9 mouse cellular contexts compared by ENCODE assay signal in the genomic region with DNA sequence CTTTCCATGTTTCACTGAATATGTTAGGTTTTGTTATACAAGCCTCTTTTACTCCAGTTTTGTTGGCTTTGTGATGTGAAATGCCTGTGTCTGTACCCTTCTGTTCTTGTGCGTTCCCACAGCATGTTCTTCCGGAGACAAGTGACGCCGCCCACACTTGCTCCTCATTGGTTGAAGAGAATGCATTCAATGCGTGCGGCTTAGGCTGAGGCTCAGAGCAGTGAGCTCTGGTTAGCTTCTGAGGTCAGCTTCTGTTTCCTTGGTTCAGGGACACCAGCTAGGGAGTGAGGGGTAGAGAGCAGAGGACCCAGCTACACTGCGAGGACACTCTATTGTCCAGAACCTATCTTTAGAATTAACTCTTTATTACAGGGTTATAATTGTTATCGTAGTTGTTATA. TPM values are rescaled to one million over a fixed set of nuclear protein-coding genes. Genes with fewer than 3 reads are reported as not detected.
A peak's percentile ranks its signal among the peaks of the same experiment; 100 is the strongest.
DNase-seq lines count a peak whose midpoint lies in the region; ATAC-seq lines count a peak whose summit lies in the region.
"Had no signal": no experiment of that assay in that cellular context is flagged by ENCODE, and none has a peak within 500 bp of the region (broad histone marks: within the 10 kb centered on the region; RNA-seq: fewer than 3 reads in every experiment).

No protein-coding gene starts in this region.

- H3K36me3 ChIP-seq in intestine, embryonic 16.5 days (ENCODE audit: control insufficient read depth, insufficient read depth, low read length) = no peaks in the 10 kb centered on the region
- H3K36me3 ChIP-seq: liver, embryonic 15.5 days had no signal

- H3K9me3 ChIP-seq in intestine, embryonic 16.5 days (ENCODE audit: control insufficient read depth, low read length) = no peaks in the 10 kb centered on the region
- H3K9me3 ChIP-seq: liver, embryonic 15.5 days had no signal

- H3K27ac ChIP-seq in intestine, embryonic 16.5 days (ENCODE audit: low read length) = no peak overlapping the region
- H3K27ac ChIP-seq: liver, embryonic 15.5 days had no signal

- peak; percentile 74 for DNase-seq in adrenal gland, adult 2 months
- DNase-seq in embryo, embryonic 11 days = peak; percentile 90
- DNase-seq in left cerebral cortex, postnatal 10 days (ENCODE audit: extremely low spot score in 1 of 2, low spot score in 2 of 2) = peak; percentile 77 to 83
- DNase-seq in right cerebral cortex, postnatal 25 days = peak; percentile 67
- peak; percentile 40 for DNase-seq in yolk sac, embryonic 10.5 days (ENCODE audit: low spot score)

- no peaks in the 10 kb centered on the region for H3K27me3 ChIP-seq in intestine, embryonic 16.5 days (replicated peaks; ENCODE audit: control insufficient read depth, insufficient read depth, low read length)

- WGBS in intestine, embryonic 16.5 days = 16% methylated on average over 8 of the region's 8 CpGs

- no peak overlapping the region for H3K9ac ChIP-seq in intestine, embryonic 16.5 days (ENCODE audit: low read depth, low read length)
- H3K9ac ChIP-seq: liver, embryonic 15.5 days had no signal

- no peak overlapping the region for H3K4me3 ChIP-seq in intestine, embryonic 16.5 days (ENCODE audit: low read length)
- H3K4me3 ChIP-seq: liver, embryonic 15.5 days had no signal

- intact Hi-C loops in left cerebral cortex, postnatal 10 days (cut with DNase I) = no loop called here

- H3K4me2 ChIP-seq in intestine, embryonic 16.5 days (ENCODE audit: low read depth, low read length) = no peak overlapping the region
- H3K4me2 ChIP-seq: liver, embryonic 15.5 days had no signal

- no peaks in the 10 kb centered on the region for H3K4me1 ChIP-seq in intestine, embryonic 16.5 days (ENCODE audit: control insufficient read depth, insufficient read depth, low read length)
- H3K4me1 ChIP-seq: liver, embryonic 15.5 days had no signal

- peak; percentile 65 for ATAC-seq in granulocyte monocyte progenitor cell, adult 5-6 weeks (replicated peaks; ENCODE audit: poor library complexity, severe bottlenecking)
- ATAC-seq in intestine, embryonic 16.5 days = peak; percentile 77
- peak; percentile 92 for ATAC-seq in megakaryocyte-erythroid progenitor cell, adult 5-6 weeks (replicated peaks; ENCODE audit: low FRiP score, low TSS enrichment, poor library complexity, severe bottlenecking)

RNA-seq across cellular contexts. Expression of gene H2-Aa, which starts 4.0 kb away (rescaled TPM):
- total RNA-seq in adrenal gland, adult 2 months (2021) = 100 to 1,000 TPM in 1 of 2 experiments, 10 to 100 TPM in 1; 85.9 to 137 TPM
- 134 and 150 TPM in 2 replicates for polyA plus RNA-seq in adrenal gland, adult 2 months (2012; rRNA removed)
- total RNA-seq in granulocyte monocyte progenitor cell, adult 5-6 weeks (2014; fragmentation: Nextera tagmentation) = 2.4 and 6.9 TPM in 2 replicates
- 2.4 and 4.8 TPM in 2 replicates for total RNA-seq in granulocyte monocyte progenitor cell, adult 5-6 weeks (2017)
- polyA plus RNA-seq in intestine, embryonic 16.5 days (2015; fragmentation: Nextera tagmentation; extraction: Ambion mirVana) = 15.7 and 17.5 TPM in 2 replicates
- total RNA-seq in left cerebral cortex, postnatal 10 days (2021) = under 1 TPM; 0.71 TPM
- 2.0 and 4.4 TPM in 2 replicates for total RNA-seq in megakaryocyte-erythroid progenitor cell, adult 5-6 weeks (2014; fragmentation: Nextera tagmentation)
- 12.4 and 31.9 TPM in 2 replicates for total RNA-seq in megakaryocyte-erythroid progenitor cell, adult 5-6 weeks (2017)

RNA-seq across cellular contexts. Expression of gene H2-Eb1, which starts 14.1 kb away (rescaled TPM):
- 100 to 1,000 TPM in 1 of 2 experiments, 10 to 100 TPM in 1; 67.3 to 144 TPM for total RNA-seq in adrenal gland, adult 2 months (2021)
- 59.2 and 66.0 TPM in 2 replicates for polyA plus RNA-seq in adrenal gland, adult 2 months (2012; rRNA removed)
- total RNA-seq in granulocyte monocyte progenitor cell, adult 5-6 weeks (2014; fragmentation: Nextera tagmentation) = not detected in 2 replicates
- 2.6 TPM in 2 replicates for total RNA-seq in granulocyte monocyte progenitor cell, adult 5-6 weeks (2017)
- polyA plus RNA-seq in intestine, embryonic 16.5 days (2015; fragmentation: Nextera tagmentation; extraction: Ambion mirVana) = 11.0 and 11.1 TPM in 2 replicates
- total RNA-seq in left cerebral cortex, postnatal 10 days (2021) = 1 to 10 TPM; 1.0 to 1.4 TPM
- 5.9 TPM in 1 of 2 replicates, not detected in the other for total RNA-seq in megakaryocyte-erythroid progenitor cell, adult 5-6 weeks (2014; fragmentation: Nextera tagmentation)
- total RNA-seq in megakaryocyte-erythroid progenitor cell, adult 5-6 weeks (2017) = 15.0 and 24.9 TPM in 2 replicates

RNA-seq across cellular contexts. Expression of gene H2-Eb2, which starts 33.9 kb away (rescaled TPM):
- total RNA-seq in adrenal gland, adult 2 months (2021) = not detected
- 0.03 TPM in 1 of 2 replicates, not detected in the other for polyA plus RNA-seq in adrenal gland, adult 2 months (2012; rRNA removed)
- total RNA-seq in granulocyte monocyte progenitor cell, adult 5-6 weeks (2014; fragmentation: Nextera tagmentation) = not detected in 2 replicates
- total RNA-seq in granulocyte monocyte progenitor cell, adult 5-6 weeks (2017) = not detected in 2 replicates
- polyA plus RNA-seq in intestine, embryonic 16.5 days (2015; fragmentation: Nextera tagmentation; extraction: Ambion mirVana) = 0.05 TPM in 1 of 2 replicates, not detected in the other
- total RNA-seq in left cerebral cortex, postnatal 10 days (2021) = not detected
- total RNA-seq in megakaryocyte-erythroid progenitor cell, adult 5-6 weeks (2014; fragmentation: Nextera tagmentation) = 0.50 TPM in 1 of 2 replicates, not detected in the other
- not detected in 2 replicates for total RNA-seq in megakaryocyte-erythroid progenitor cell, adult 5-6 weeks (2017)
- polyA plus RNA-seq: liver, embryonic 15.5 days had no signal

RNA-seq across cellular contexts. Expression of gene H2-Ab1, which starts 34.1 kb away (rescaled TPM):
- 10 to 100 TPM; 78.4 to 97.1 TPM for total RNA-seq in adrenal gland, adult 2 months (2021)
- 364 and 513 TPM in 2 replicates for polyA plus RNA-seq in adrenal gland, adult 2 months (2012; rRNA removed)
- 15.3 and 35.8 TPM in 2 replicates for total RNA-seq in granulocyte monocyte progenitor cell, adult 5-6 weeks (2014; fragmentation: Nextera tagmentation)
- total RNA-seq in granulocyte monocyte progenitor cell, adult 5-6 weeks (2017) = 32.7 and 40.7 TPM in 2 replicates
- polyA plus RNA-seq in intestine, embryonic 16.5 days (2015; fragmentation: Nextera tagmentation; extraction: Ambion mirVana) = 28.5 and 30.9 TPM in 2 replicates
- total RNA-seq in left cerebral cortex, postnatal 10 days (2021) = 1 to 10 TPM; 1.3 to 1.4 TPM
- total RNA-seq in megakaryocyte-erythroid progenitor cell, adult 5-6 weeks (2014; fragmentation: Nextera tagmentation) = 20.3 and 24.1 TPM in 2 replicates
- 68.7 and 80.9 TPM in 2 replicates for total RNA-seq in megakaryocyte-erythroid progenitor cell, adult 5-6 weeks (2017)

RNA-seq across cellular contexts. Expression of gene H2-Ob, which starts 52.9 kb away (rescaled TPM):
- total RNA-seq in adrenal gland, adult 2 months (2021) = 1 to 10 TPM in 1 of 2 experiments, under 1 TPM in 1; 0.49 to 1.3 TPM
- polyA plus RNA-seq in adrenal gland, adult 2 months (2012; rRNA removed) = 0.91 TPM in 2 replicates
- 8.3 and 13.9 TPM in 2 replicates for total RNA-seq in granulocyte monocyte progenitor cell, adult 5-6 weeks (2014; fragmentation: Nextera tagmentation)
- 2.1 and 2.3 TPM in 2 replicates for total RNA-seq in granulocyte monocyte progenitor cell, adult 5-6 weeks (2017)
- 0.15 and 0.21 TPM in 2 replicates for polyA plus RNA-seq in intestine, embryonic 16.5 days (2015; fragmentation: Nextera tagmentation; extraction: Ambion mirVana)
- under 1 TPM in 1 of 2 experiments, not detected in 1; 0.39 TPM for total RNA-seq in left cerebral cortex, postnatal 10 days (2021)
- total RNA-seq in megakaryocyte-erythroid progenitor cell, adult 5-6 weeks (2014; fragmentation: Nextera tagmentation) = 8.7 and 32.0 TPM in 2 replicates
- 7.8 and 10.4 TPM in 2 replicates for total RNA-seq in megakaryocyte-erythroid progenitor cell, adult 5-6 weeks (2017)

Comparison
In these comparisons a context has a peak if more than half of its experiments do, and no peak if none do; other contexts are left out.
1. DNase-seq: peak in every context shown above with its lines; median percentile 90 in embryo, embryonic 11 days; 80 in left cerebral cortex, postnatal 10 days; 74 in adrenal gland, adult 2 months; 67 in right cerebral cortex, postnatal 25 days; 40 in yolk sac, embryonic 10.5 days.